Mouse (Mus musculus) lung, postnatal 0 days (tissue): ENCODE measurements around the gene Gm5105.

Experiments used
- CTCF ChIP-seq: IDR thresholded peaks from 2 replicates; pipeline ENCODE4 v1.5.1; 2016; ENCODE audit warnings: antibody characterized with exemption, mild to moderate bottlenecking
- EP300 ChIP-seq: IDR thresholded peaks from 2 replicates; pipeline ENCODE4 v1.6.1; 2016; ENCODE audit warnings: antibody characterized with exemption, mild to moderate bottlenecking, control low read depth

DNA sequence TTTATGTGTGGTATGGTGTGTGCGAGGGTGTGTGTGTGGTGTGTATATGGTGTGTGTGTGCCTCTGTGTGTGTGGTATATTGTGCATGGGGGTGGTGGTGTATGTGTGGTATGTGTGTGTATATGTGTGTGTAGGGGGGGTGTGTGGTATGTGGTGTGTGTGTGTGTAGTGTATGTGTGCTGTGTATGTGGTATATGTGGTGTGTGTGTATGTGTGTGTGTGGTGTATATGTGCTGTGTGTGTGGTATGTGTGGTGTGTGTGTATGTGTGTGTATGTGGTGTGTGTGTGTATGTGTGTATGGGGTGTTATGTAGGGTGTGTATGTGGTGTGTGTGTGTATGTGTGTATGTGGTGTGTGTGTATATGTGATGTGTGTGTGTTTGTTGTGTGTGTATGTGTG lies 7.0 kb upstream of the Gm5105 start:
- no peak for TF ChIP-seq CTCF
- no peak for TF ChIP-seq EP300
